Mouse (Mus musculus) megakaryocyte, embryonic 14.5 days (primary cell): ENCODE data around the gene Fbxo6.

Experiments used
- FLI1 ChIP-seq: IDR thresholded peaks from 2 replicates; pipeline ENCODE4 v1.6.1; 2012; ENCODE audit warnings: low read length, inconsistent platforms, mixed read lengths
- GATA1 ChIP-seq: IDR thresholded peaks from 3 replicates; pipeline ENCODE4 v1.6.1; 2012; ENCODE audit warnings: mixed read lengths, low read length, inconsistent platforms, borderline replicate concordance

- TF ChIP-seq GATA1 (no peak), FLI1 (no peak)
These were observed 42.5 kb upstream of the Fbxo6 start for GRCm38 (mm10) chr4:148194400-148194799.
